20 mouse cellular contexts compared by ENCODE assay signal in genomic region chr1:161270776-161271460, GRCm38 (mm10).
"Had no signal": no experiment of that assay in that cellular context is flagged by ENCODE, and none has a peak within 500 bp of the region (broad histone marks: within the 10 kb centered on the region; RNA-seq: fewer than 3 reads in every experiment).

No protein-coding gene starts in this region.

- ATAC-seq: intestine, postnatal 0 days had no signal

- H3K4me1 ChIP-seq: limb, embryonic 13.5 days; neural tube, embryonic 12.5 days had no signal

- H3K4me2 ChIP-seq: limb, embryonic 13.5 days; liver, embryonic 13.5 days; lung, embryonic 15.5 days; midbrain, embryonic 11.5 days; neural tube, embryonic 12.5 days; neural tube, embryonic 15.5 days had no signal

- H3K9ac ChIP-seq: limb, embryonic 13.5 days; liver, embryonic 13.5 days; lung, embryonic 15.5 days; neural tube, embryonic 12.5 days; neural tube, embryonic 15.5 days had no signal

- H3K36me3 ChIP-seq: limb, embryonic 10.5 days; limb, embryonic 13.5 days; liver, embryonic 13.5 days; lung, embryonic 15.5 days; neural tube, embryonic 12.5 days; neural tube, embryonic 15.5 days had no signal

- H3K27me3 ChIP-seq: limb, embryonic 13.5 days; liver, embryonic 13.5 days; lung, embryonic 15.5 days; neural tube, embryonic 12.5 days; neural tube, embryonic 15.5 days had no signal

- H3K4me3 ChIP-seq: limb, embryonic 10.5 days; limb, embryonic 13.5 days; liver, embryonic 13.5 days; lung, embryonic 15.5 days; neural tube, embryonic 12.5 days; neural tube, embryonic 15.5 days had no signal

- H3K9me3 ChIP-seq: limb, embryonic 10.5 days; limb, embryonic 13.5 days; liver, embryonic 13.5 days; lung, embryonic 15.5 days; neural tube, embryonic 12.5 days; neural tube, embryonic 15.5 days had no signal

- H3K27ac ChIP-seq: kidney, postnatal 0 days; limb, embryonic 10.5 days; limb, embryonic 13.5 days; liver, embryonic 13.5 days; lung, embryonic 15.5 days; neural tube, embryonic 12.5 days; neural tube, embryonic 15.5 days; stomach, postnatal 0 days had no signal

- DNase-seq: kidney, adult 2 months; kidney, postnatal 25 days; liver; liver, embryonic 13.5 days; lung, postnatal 14 days; lung, postnatal 4 days; midbrain, embryonic 14.5 days; right cerebral cortex, adult 18-20 months; right cerebral cortex, postnatal 14 days; right cerebral cortex, postnatal 4 days; thymus, postnatal 25 days had no signal
